Mouse (Mus musculus) CD4-positive, CD25-positive, alpha-beta regulatory T cell, adult 2 months (primary cell): ENCODE data around the gene Tmem19.

Experiments
- DNase-seq: peaks from one replicate; pipeline ENCODE4 v3.0.0-alpha.2; 2012; ENCODE audit warnings: low read depth, low spot score

Gene Tmem19

GRCm38 (mm10) chr10:115312194-115312593 lies 50.1 kb downstream of the Tmem19 start:
- DNase-seq: no peak

GRCm38 (mm10) chr10:115311263-115311965 lies 50.9 kb downstream of the Tmem19 start:
- DNase-seq: no peak

GRCm38 (mm10) chr10:115309191-115309590 lies 53.1 kb downstream of the Tmem19 start:
- DNase-seq: no peak

- DNase-seq: no peak
Observed at GRCm38 (mm10) chr10:115307331-115307875, 54.9 kb downstream of the Tmem19 start.

DNA sequence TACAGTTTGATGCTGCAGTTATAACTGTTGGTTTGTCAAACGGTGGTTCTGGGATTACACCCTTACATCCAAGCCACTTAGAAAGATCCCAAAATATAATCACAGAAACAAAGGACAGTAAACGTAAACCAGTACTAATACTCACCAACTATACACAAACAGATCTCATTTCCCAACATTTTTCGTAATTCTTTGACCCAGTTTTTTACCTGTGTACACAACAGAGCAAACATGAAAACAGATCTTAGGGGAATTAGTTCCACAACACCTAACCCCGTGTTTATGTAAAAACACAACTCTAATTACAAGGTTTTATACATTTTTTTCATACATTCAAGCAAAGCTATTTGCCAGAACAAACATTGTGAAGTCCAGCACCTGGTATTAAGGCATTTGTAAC lies 63.6 kb downstream of the Tmem19 start:
- DNase-seq: no peak

DNA sequence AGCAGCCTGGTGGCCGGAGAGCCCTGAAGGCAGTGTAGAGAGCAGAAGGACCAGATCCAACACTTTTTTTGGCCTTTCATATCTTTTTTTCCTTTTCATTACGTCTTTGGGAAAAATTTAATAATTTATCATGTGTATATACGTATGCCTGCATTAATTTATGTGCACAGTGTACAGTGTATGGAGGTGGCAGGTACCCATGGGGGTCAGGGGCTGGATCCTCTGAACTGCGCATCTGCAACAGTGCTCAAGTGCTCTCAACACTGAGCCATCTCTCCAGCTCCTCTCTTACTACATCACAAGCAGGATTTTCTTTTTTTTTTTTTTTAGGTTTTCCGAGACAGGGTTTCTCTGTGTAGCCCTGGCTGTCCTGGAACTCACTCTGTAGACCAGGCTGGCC lies 64.7 kb downstream of the Tmem19 start:
- no peak for DNase-seq

GRCm38 (mm10) chr10:115296401-115296935 lies 65.8 kb downstream of the Tmem19 start:
- DNase-seq: no peak

GRCm38 (mm10) chr10:115295162-115295561 lies 67.1 kb downstream of the Tmem19 start:
- no peak for DNase-seq

- DNase-seq: no peak
Observed at GRCm38 (mm10) chr10:115294715-115295114, 67.6 kb downstream of the Tmem19 start.

DNA sequence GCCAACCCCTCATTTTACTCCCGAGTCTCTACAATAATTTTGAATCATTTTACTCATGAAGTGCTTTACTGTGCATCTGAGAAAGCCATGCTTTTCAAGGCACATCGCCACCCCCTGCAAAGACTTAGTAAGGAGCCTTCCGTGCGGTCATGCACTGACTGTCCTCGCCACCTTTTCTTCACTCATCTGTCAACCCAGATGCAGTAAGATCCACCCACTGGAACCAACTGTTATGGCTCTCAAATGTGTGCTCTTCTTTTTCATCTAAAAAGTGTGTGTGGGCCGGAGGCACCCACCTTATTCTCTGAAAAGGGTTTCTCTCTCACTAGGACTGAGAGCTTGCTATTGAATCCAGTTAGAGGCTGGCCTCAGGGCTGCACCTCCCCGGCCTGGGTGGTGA lies 68.4 kb downstream of the Tmem19 start:
- no peak for DNase-seq

DNA sequence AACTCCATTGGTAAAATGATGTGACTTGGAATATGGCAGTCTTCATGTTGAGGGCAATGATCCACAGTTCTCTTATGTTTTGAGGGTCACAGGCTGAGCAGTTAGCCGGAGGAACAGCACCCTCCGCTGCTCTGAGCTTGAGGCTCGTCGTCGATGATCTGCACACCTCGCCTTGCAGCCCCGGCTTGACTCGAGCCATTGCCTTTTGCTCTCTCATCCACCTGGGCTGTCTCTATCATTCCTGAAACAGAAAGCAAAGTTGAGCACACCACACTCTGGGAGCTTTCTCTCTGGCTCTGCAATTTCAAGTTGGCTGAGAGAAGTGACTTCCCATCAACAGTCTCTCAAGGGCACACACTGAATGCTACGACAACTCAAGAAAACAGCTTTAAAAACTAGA lies 71.6 kb downstream of the Tmem19 start:
- DNase-seq: no peak
